Mouse (Mus musculus): Measurements from ENCODE around the gene Rplp1. TPM values are rescaled to one million over a fixed set of nuclear protein-coding genes. Genes with fewer than 3 reads are reported as not detected.

The Rplp1 gene
- total RNA-seq, 4 experiments from 2014 or later, result 1,353 to 1,799 (median 1,659) TPM

GRCm38 (mm10) chr9:61911300-61912128 is 2.8 kb downstream of the Rplp1 start:
- no peak for DNase-seq (ENCODE audit: low spot score in 2 of 2)

GRCm38 (mm10) chr9:61910526-61911256 is 3.7 kb downstream of the Rplp1 start:
- no peak for DNase-seq (ENCODE audit: low spot score in 2 of 2)

GRCm38 (mm10) chr9:61909633-61910032 is 4.7 kb downstream of the Rplp1 start:
- DNase-seq (ENCODE audit: low spot score in 2 of 2), result no peak

GRCm38 (mm10) chr9:61908832-61909407 is 5.4 kb downstream of the Rplp1 start:
- DNase-seq (ENCODE audit: low spot score in 2 of 2), result no peak

GRCm38 (mm10) chr9:61908341-61908740 is 6.0 kb downstream of the Rplp1 start:
- no peak for DNase-seq (ENCODE audit: low spot score in 2 of 2)

GRCm38 (mm10) chr9:61907621-61908295 is 6.6 kb downstream of the Rplp1 start:
- DNase-seq (ENCODE audit: low spot score in 2 of 2), result no peak

- no peak for DNase-seq (ENCODE audit: low spot score in 2 of 2)
These were observed 7.4 kb downstream of the Rplp1 start for GRCm38 (mm10) chr9:61906912-61907311.

GRCm38 (mm10) chr9:61905576-61905975 is 8.8 kb downstream of the Rplp1 start:
- no peak for DNase-seq (ENCODE audit: low spot score in 2 of 2)

- no peak for DNase-seq (ENCODE audit: low spot score in 2 of 2)
These were observed 10.1 kb downstream of the Rplp1 start for GRCm38 (mm10) chr9:61904201-61904600.

- no peak for DNase-seq (ENCODE audit: low spot score in 2 of 2)
These were observed 11.9 kb downstream of the Rplp1 start for GRCm38 (mm10) chr9:61902445-61902844.

GRCm38 (mm10) chr9:61901574-61901973 is 12.8 kb downstream of the Rplp1 start:
- no peak for DNase-seq (ENCODE audit: low spot score in 2 of 2)

GRCm38 (mm10) chr9:61899804-61900203 is 14.5 kb downstream of the Rplp1 start:
- DNase-seq (ENCODE audit: low spot score in 2 of 2), result peak; percentile 52 to 86

- peak; percentile 54 to 82 for DNase-seq (ENCODE audit: low spot score in 2 of 2)
These were observed 15.9 kb downstream of the Rplp1 start for GRCm38 (mm10) chr9:61898401-61898800.

GRCm38 (mm10) chr9:61895014-61895413 is 19.3 kb downstream of the Rplp1 start:
- no peak for DNase-seq (ENCODE audit: low spot score in 2 of 2)

GRCm38 (mm10) chr9:61889855-61890254 is 24.5 kb downstream of the Rplp1 start:
- no peak for DNase-seq (ENCODE audit: low spot score in 2 of 2)

- DNase-seq (ENCODE audit: low spot score in 2 of 2), result no peak
These were observed 26.5 kb downstream of the Rplp1 start for GRCm38 (mm10) chr9:61887661-61888379.

- DNase-seq (ENCODE audit: low spot score in 2 of 2), result no peak
These were observed 28.4 kb downstream of the Rplp1 start for GRCm38 (mm10) chr9:61885964-61886363.

GRCm38 (mm10) chr9:61884936-61885335 is 29.4 kb downstream of the Rplp1 start:
- DNase-seq (ENCODE audit: low spot score in 2 of 2), result no peak

GRCm38 (mm10) chr9:61884375-61884774 is 30.0 kb downstream of the Rplp1 start:
- DNase-seq (ENCODE audit: low spot score in 2 of 2), result no peak

- no peak for DNase-seq (ENCODE audit: low spot score in 2 of 2)
These were observed 32.2 kb downstream of the Rplp1 start for GRCm38 (mm10) chr9:61882179-61882578.

- peak; percentile 37 to 76 for DNase-seq (ENCODE audit: low spot score in 2 of 2)
These were observed 35.5 kb downstream of the Rplp1 start for GRCm38 (mm10) chr9:61878889-61879288.

Measured in layer of hippocampus, adult 8-10 months (tissue).